Comparison of ENCODE assay signal across 11 mouse cellular contexts in genomic region chr1:167282112-167282511, GRCm38 (mm10). TPM values are rescaled to one million over a fixed set of nuclear protein-coding genes. Genes with fewer than 3 reads are reported as not detected.
DNase-seq lines count a peak whose midpoint lies in the region; ATAC-seq and TF ChIP-seq lines count a peak whose summit lies in the region.
"Had no signal": no experiment of that assay in that cellular context is flagged by ENCODE, and none has a peak within 500 bp of the region (broad histone marks: within the 10 kb centered on the region; RNA-seq: fewer than 3 reads in every experiment).

No protein-coding gene starts in this region.

- TF ChIP-seq EP300 in MEL (IDR thresholded peaks at IDR 0.05; ENCODE audit: low read depth in 1 of 2, low read length in 2 of 2): no peak

- no peaks in the 10 kb centered on the region for H3K36me3 ChIP-seq in heart, embryonic 15.5 days
- H3K36me3 ChIP-seq in MEL (ENCODE audit: control insufficient read depth in 1 of 2, insufficient read depth in 2 of 2, low read length in 2 of 2): peaks cover 5 to 22% of the 10 kb centered on the region in 2 experiments
- no peaks in the 10 kb centered on the region for H3K36me3 ChIP-seq in hindbrain, embryonic 15.5 days
- no peaks in the 10 kb centered on the region for H3K36me3 ChIP-seq in midbrain, postnatal 0 days (ENCODE audit: insufficient read depth, low read length)
- H3K36me3 ChIP-seq: embryonic facial prominence, embryonic 12.5 days had no signal

- H3K27me3 ChIP-seq in heart, embryonic 15.5 days: no peaks in the 10 kb centered on the region
- no peaks in the 10 kb centered on the region for H3K27me3 ChIP-seq in MEL (ENCODE audit: control insufficient read depth in 1 of 2, insufficient read depth in 2 of 2, low read length in 2 of 2)
- no peaks in the 10 kb centered on the region for H3K27me3 ChIP-seq in hindbrain, embryonic 15.5 days
- H3K27me3 ChIP-seq in midbrain, postnatal 0 days (ENCODE audit: insufficient read depth, low read length): no peaks in the 10 kb centered on the region
- H3K27me3 ChIP-seq: embryonic facial prominence, embryonic 12.5 days had no signal

- TF ChIP-seq POLR2A in MEL (IDR thresholded peaks at IDR 0.05; ENCODE audit: control insufficient read depth in 1 of 2, insufficient read depth in 1 of 2, low read depth in 1 of 2, low read length in 2 of 2, poor library complexity in 1 of 2): no peak

- intact Hi-C loops in heart, postnatal 36 days (cut with DNase I): no loop called here
- intact Hi-C loops in gastrocnemius, postnatal 36 days (cut with DNase I): no loop called here

- WGBS in heart, embryonic 15.5 days: 73% methylated on average over 3 of the region's 3 CpGs
- 28% methylated on average over 3 of the region's 3 CpGs for WGBS in hindbrain, embryonic 15.5 days
- 55% methylated on average over 3 of the region's 3 CpGs for WGBS in midbrain, postnatal 0 days

- TF ChIP-seq CTCF in MEL (IDR thresholded peaks at IDR 0.05 in 2 of 3, conservative IDR thresholded peaks at IDR 0.05 in 1 of 3; ENCODE audit: control insufficient read depth in 1 of 3, insufficient read depth in 1 of 3, low read depth in 2 of 3, low read length in 3 of 3, poor library complexity in 1 of 3, severe bottlenecking in 1 of 3): no peak
- no peak for TF ChIP-seq CTCF in midbrain, postnatal 0 days (IDR thresholded peaks at IDR 0.05)

- peak overlapping the region; percentile 91; the same call in 1 of the 2 replicates for H3K4me2 ChIP-seq in heart, embryonic 15.5 days
- peak overlapping the region; percentile 86 for H3K4me2 ChIP-seq in hindbrain, embryonic 15.5 days
- 0 out of 2 replicates have a peak overlapping the region, but pooled peaks have one; percentile 79 for H3K4me2 ChIP-seq in midbrain, postnatal 0 days (ENCODE audit: low read depth, low read length, poor library complexity, severe bottlenecking)

- H3K4me3 ChIP-seq in heart, embryonic 15.5 days: no peak overlapping the region
- H3K4me3 ChIP-seq in MEL (ENCODE audit: control insufficient read depth in 1 of 2, insufficient read depth in 1 of 2, low read depth in 2 of 2, low read length in 2 of 2): peak overlapping the region; percentile 90 to 99
- peak overlapping the region; percentile 8 for H3K4me3 ChIP-seq in hindbrain, embryonic 15.5 days
- no peak overlapping the region for H3K4me3 ChIP-seq in midbrain, postnatal 0 days (ENCODE audit: low read depth, low read length)

- H3K79me2 ChIP-seq in MEL (ENCODE audit: control insufficient read depth, insufficient read depth, low read length, poor library complexity): peaks cover 76% of the 10 kb centered on the region

- no peak overlapping the region for H3K27ac ChIP-seq in heart, embryonic 15.5 days
- peak overlapping the region; percentile 15 for H3K27ac ChIP-seq in MEL (ENCODE audit: control insufficient read depth, low read depth, low read length)
- no peak overlapping the region for H3K27ac ChIP-seq in hindbrain, embryonic 15.5 days (replicated peaks)
- no peak overlapping the region for H3K27ac ChIP-seq in midbrain, postnatal 0 days (ENCODE audit: low read depth, low read length)
- H3K27ac ChIP-seq: embryonic facial prominence, embryonic 12.5 days had no signal

- H3K4me1 ChIP-seq in heart, embryonic 15.5 days (replicated peaks): peaks cover 33% of the 10 kb centered on the region
- H3K4me1 ChIP-seq in MEL (ENCODE audit: control insufficient read depth in 1 of 2, insufficient read depth in 2 of 2, low read length in 2 of 2): peaks cover 4 to 19% of the 10 kb centered on the region in 2 experiments; a peak in 3 of 4 replicates
- H3K4me1 ChIP-seq in hindbrain, embryonic 15.5 days (replicated peaks): peaks cover 26% of the 10 kb centered on the region
- peaks cover 3% of the 10 kb centered on the region; the same call in 1 of the 2 replicates for H3K4me1 ChIP-seq in midbrain, postnatal 0 days (ENCODE audit: insufficient read depth, low read length)

- no peak for TF ChIP-seq RAD21 in MEL (IDR thresholded peaks at IDR 0.05; ENCODE audit: low read depth, low read length)

- no peaks in the 10 kb centered on the region for H3K9me3 ChIP-seq in heart, embryonic 15.5 days (replicated peaks)
- H3K9me3 ChIP-seq in MEL (replicated peaks; ENCODE audit: insufficient read depth, low read length): no peaks in the 10 kb centered on the region
- H3K9me3 ChIP-seq in hindbrain, embryonic 15.5 days: no peaks in the 10 kb centered on the region
- no peaks in the 10 kb centered on the region for H3K9me3 ChIP-seq in midbrain, postnatal 0 days (ENCODE audit: low read length)
- H3K9me3 ChIP-seq: embryonic facial prominence, embryonic 12.5 days had no signal

- ATAC-seq in heart, embryonic 15.5 days (replicated peaks; ENCODE audit: insufficient number of reproducible peaks, insufficient read depth, low FRiP score, low read depth): no peak
- ATAC-seq in hindbrain, embryonic 15.5 days (ENCODE audit: low FRiP score, low read depth): no peak
- ATAC-seq in midbrain, postnatal 0 days (ENCODE audit: low FRiP score): no peak

- no peak overlapping the region for H3K9ac ChIP-seq in heart, embryonic 15.5 days
- peak overlapping the region; percentile 93 for H3K9ac ChIP-seq in MEL (ENCODE audit: control insufficient read depth, low read depth, low read length, poor library complexity, severe bottlenecking)
- H3K9ac ChIP-seq in hindbrain, embryonic 15.5 days: no peak overlapping the region
- no peak overlapping the region for H3K9ac ChIP-seq in midbrain, postnatal 0 days (replicated peaks; ENCODE audit: low read length, poor library complexity, severe bottlenecking)
- H3K9ac ChIP-seq: embryonic facial prominence, embryonic 12.5 days; lung, embryonic 14.5 days had no signal

- DNase-seq in heart, postnatal 36 days: no peak
- DNase-seq in MEL (ENCODE audit: low read depth, low spot score): no peak
- no peak for DNase-seq in midbrain, postnatal 0 days (ENCODE audit: low spot score)
- DNase-seq in gastrocnemius, postnatal 36 days: no peak
- DNase-seq in right cerebral cortex, postnatal 36 days (ENCODE audit: low spot score in 2 of 2): no peak
- DNase-seq in kidney, postnatal 4 days: no peak
- DNase-seq: kidney, adult 2 months; lung, embryonic 14.5 days had no signal

TF ChIP-seq in MEL, 35 proteins besides CTCF, POLR2A, EP300 and RAD21:
- TF ChIP-seq ETS1 (IDR thresholded peaks at IDR 0.05; ENCODE audit: low read depth, low read length): no peak
- no peak for TF ChIP-seq ZC3H11A (IDR thresholded peaks at IDR 0.05; ENCODE audit: low read depth, low read length)
- no peak for TF ChIP-seq MAX (IDR thresholded peaks at IDR 0.05; ENCODE audit: low read length)
- TF ChIP-seq TAL1 (IDR thresholded peaks at IDR 0.05; ENCODE audit: low read length): no peak
- TF ChIP-seq TCF12 (IDR thresholded peaks at IDR 0.05; ENCODE audit: low read depth, low read length): no peak

RNA-seq across cellular contexts. Expression of gene Uck2, which starts 3.0 kb away (rescaled TPM):
- polyA plus RNA-seq in heart, embryonic 15.5 days (2015; fragmentation: Nextera tagmentation; extraction: Ambion mirVana): 42.3 and 57.7 TPM in 2 replicates
- 10 to 100 TPM; 52.8 to 54.2 TPM for total RNA-seq in heart, postnatal 36 days (2021)
- total RNA-seq in MEL (2012; rRNA removed): 191 and 213 TPM in 2 replicates
- polyA plus RNA-seq in MEL (2012; ENCODE audit: insufficient read depth in 1 of 2, insufficient read length in 2 of 2, low read depth in 1 of 2, low replicate concordance in 2 of 2, missing spikeins in 1 of 2): 100 to 1,000 TPM; 290 to 643 TPM
- polyA plus RNA-seq in hindbrain, embryonic 15.5 days (2015; fragmentation: Nextera tagmentation; extraction: Ambion mirVana): 52.5 and 53.2 TPM in 2 replicates
- 54.4 and 74.2 TPM in 2 replicates for total RNA-seq in midbrain, postnatal 0 days (2014; rRNA removed)
- polyA plus RNA-seq in midbrain, postnatal 0 days (2015; fragmentation: Nextera tagmentation; extraction: Ambion mirVana): 32.7 and 42.7 TPM in 2 replicates
- total RNA-seq in gastrocnemius, postnatal 36 days (2021): 10 to 100 TPM; 17.6 to 18.9 TPM

RNA-seq across cellular contexts. Expression of gene Tmco1, which starts 26.1 kb away (rescaled TPM):
- polyA plus RNA-seq in heart, embryonic 15.5 days (2015; fragmentation: Nextera tagmentation; extraction: Ambion mirVana): 77.2 and 81.9 TPM in 2 replicates
- total RNA-seq in heart, postnatal 36 days (2021): 10 to 100 TPM; 87.5 to 93.7 TPM
- total RNA-seq in MEL (2012; rRNA removed): 126 and 128 TPM in 2 replicates
- polyA plus RNA-seq in MEL (2012; ENCODE audit: insufficient read depth in 1 of 2, insufficient read length in 2 of 2, low read depth in 1 of 2, low replicate concordance in 2 of 2, missing spikeins in 1 of 2): 100 to 1,000 TPM in 1 of 2 experiments, not detected in 1; 110 TPM
- polyA plus RNA-seq in hindbrain, embryonic 15.5 days (2015; fragmentation: Nextera tagmentation; extraction: Ambion mirVana): 68.3 and 69.8 TPM in 2 replicates
- 40.7 and 52.5 TPM in 2 replicates for total RNA-seq in midbrain, postnatal 0 days (2014; rRNA removed)
- polyA plus RNA-seq in midbrain, postnatal 0 days (2015; fragmentation: Nextera tagmentation; extraction: Ambion mirVana): 74.4 and 74.9 TPM in 2 replicates
- 10 to 100 TPM; 28.7 to 34.9 TPM for total RNA-seq in gastrocnemius, postnatal 36 days (2021)

Comparison
In these comparisons a context has a peak if more than half of its experiments do, and no peak if none do; other contexts are left out.
1. H3K4me3 ChIP-seq: peak in MEL (2 of 2) and hindbrain, embryonic 15.5 days (single experiment); none in heart, embryonic 15.5 days (single experiment) and midbrain, postnatal 0 days (single experiment).
2. Peak in every context shown above with its lines, with median percentiles within 50 percentile points of each other: H3K4me2 ChIP-seq.